Mouse (Mus musculus) stomach, embryonic 16.5 days (tissue): ENCODE measurements around the gene Nprl3. TPM values are rescaled to one million over a fixed set of nuclear protein-coding genes. Genes with fewer than 3 reads are reported as not detected.
"Not testable (repeated sequence)": the region's sequence is repeated elsewhere in the genome, so short reads cannot be mapped to it uniquely, and the experiment has no call there.

Source experiments
- ATAC-seq: fragments of 200-750 bp; cut with Nextera tagmentation; 2 replicates; pipeline ENCODE4 v1.8.0; 2017; ENCODE audit warnings: moderate number of reproducible peaks, moderate TSS enrichment; ENCODE audit not compliant: insufficient read depth, low FRiP score
- H3K27ac ChIP-seq: fragments of 300-500 bp; sonication (generic); 2 replicates; pipeline ENCODE4 v1.5.1; 2014; ENCODE audit warnings: low read length
- H3K27me3 ChIP-seq: fragments of 300-500 bp; sonication (generic); 2 replicates; pipeline ENCODE4 v1.6.1; 2014; ENCODE audit warnings: low read length, control low read depth, mixed read lengths; ENCODE audit not compliant: control insufficient read depth, insufficient read depth
- H3K36me3 ChIP-seq: fragments of 300-500 bp; sonication (generic); 2 replicates; pipeline ENCODE4 v1.6.1; 2014; ENCODE audit warnings: low read length; ENCODE audit not compliant: control insufficient read depth, insufficient read depth
- H3K4me1 ChIP-seq: fragments of 300-500 bp; sonication (generic); 2 replicates; pipeline ENCODE4 v1.6.1; 2014; ENCODE audit warnings: low read length, control low read depth, mixed read lengths; ENCODE audit not compliant: control insufficient read depth, insufficient read depth
- H3K4me2 ChIP-seq: fragments of 300-500 bp; sonication (generic); 2 replicates; pipeline ENCODE4 v1.6.1; 2014; ENCODE audit warnings: low read depth, low read length, mixed read lengths
- H3K4me3 ChIP-seq: fragments of 300-500 bp; sonication (generic); replicated peaks from 2 replicates; pipeline ENCODE4 v1.5.1; 2014; ENCODE audit warnings: mild to moderate bottlenecking, low read length
- H3K9ac ChIP-seq: fragments of 300-500 bp; sonication (generic); 2 replicates; pipeline ENCODE4 v1.6.1; 2014; ENCODE audit warnings: low read length
- H3K9me3 ChIP-seq: fragments of 300-500 bp; sonication (generic); replicated peaks from 2 replicates; pipeline ENCODE4 v1.6.1; 2016; ENCODE audit warnings: low read length, control low read depth; ENCODE audit not compliant: control insufficient read depth
- WGBS: fragments of 180-500 bp; shearing (Covaris S2); extraction: QIAGEN DNeasy Blood & Tissue Kit; methylation state at CpG from one replicate; pipeline ENCODE4 v1.1.7; 2014; 5-methylcytosine and 5-hydroxymethylcytosine counted together
- polyA plus RNA-seq: library from polyadenylated mRNA; unstranded; fragments of >200 nt; fragmentation: Nextera tagmentation; extraction: Ambion mirVana; gene quantifications from 2 replicates; pipeline ENCODE4 v1.2.1, GENCODE M21; 2015

Gene Nprl3
- polyA plus RNA-seq, 1 experiment from 2014 or later = 36.8 TPM

GRCm38 (mm10) chr11:32300279-32301267 lies 33.1 kb upstream of the Nprl3 start:
- Histone ChIP-seq H3K27me3 (0 out of 2 replicates have a peak, but pooled peaks cover 4% of the 10 kb centered on the region), H3K4me1 (no peaks in the 10 kb centered on the region), H3K36me3 (no peaks in the 10 kb centered on the region), H3K4me2 (peak overlapping the region; percentile 49), H3K27ac (no peak overlapping the region), H3K4me3 (no peak overlapping the region), H3K9me3 (no peaks in the 10 kb centered on the region), H3K9ac (no peak overlapping the region)
- ATAC-seq = no peak
- 53% methylated on average over 14 of the region's 17 CpGs for WGBS

- peak within 1 kb of the TSS; percentile 13; the same call in 1 of the 2 replicates for H3K4me3 ChIP-seq
- H3K27ac ChIP-seq, H3K9ac ChIP-seq, H3K4me1 ChIP-seq, H3K27me3 ChIP-seq, H3K9me3 ChIP-seq, H3K36me3 ChIP-seq: not testable (repeated sequence)
- peak within 1 kb of the TSS; percentile 49 for H3K4me2 ChIP-seq
- ATAC-seq = peak; percentile 49; the same call in 1 of the 2 replicates
- 4% methylated on average over 16 of the region's 16 CpGs for WGBS
Measured at GRCm38 (mm10) chr11:32299865-32300264, 32.4 kb upstream of the Nprl3 start, which contains the start of gene Hbq1a. Gene Hbq1a, plus strand, starts transcription at chr11:32300069.

GRCm38 (mm10) chr11:32298532-32298918 lies 31.0 kb upstream of the Nprl3 start:
- Histone ChIP-seq H3K36me3 (no peaks in the 10 kb centered on the region), H3K4me2 (no peak overlapping the region), H3K4me3 (no peak overlapping the region), H3K4me1 (no peaks in the 10 kb centered on the region), H3K9ac (no peak overlapping the region), H3K9me3 (no peaks in the 10 kb centered on the region), H3K27ac (no peak overlapping the region), H3K27me3 (0 out of 2 replicates have a peak, but pooled peaks cover 4% of the 10 kb centered on the region)
- 92% methylated on average over 2 of the region's 2 CpGs for whole genome bisulfite sequencing
- ATAC-seq = no peak

GRCm38 (mm10) chr11:32297866-32298531 lies 30.5 kb upstream of the Nprl3 start:
- Histone ChIP-seq H3K9ac (no peak overlapping the region), H3K36me3 (no peaks in the 10 kb centered on the region), H3K4me3 (no peak overlapping the region), H3K9me3 (no peaks in the 10 kb centered on the region), H3K4me1 (no peaks in the 10 kb centered on the region), H3K27ac (no peak overlapping the region), H3K4me2 (no peak overlapping the region), H3K27me3 (0 out of 2 replicates have a peak, but pooled peaks cover 4% of the 10 kb centered on the region)
- WGBS = 88% methylated on average over 1 of the region's 1 CpGs
- ATAC-seq = no peak

- ATAC-seq, H3K27ac ChIP-seq, H3K9ac ChIP-seq, H3K4me1 ChIP-seq, H3K9me3 ChIP-seq, H3K4me3 ChIP-seq, H3K27me3 ChIP-seq, H3K4me2 ChIP-seq, H3K36me3 ChIP-seq: not testable (repeated sequence)
- whole genome bisulfite sequencing = 27% methylated on average over 2 of the region's 2 CpGs
Measured at GRCm38 (mm10) chr11:32297417-32297816, 29.9 kb upstream of the Nprl3 start.

GRCm38 (mm10) chr11:32296203-32296602 lies 28.7 kb upstream of the Nprl3 start, which contains the start of gene Hba-a2:
Gene Hba-a2, plus strand, starts transcription at chr11:32296489.
- no CpG with 5 or more reads among the region's 4 CpGs for WGBS

GRCm38 (mm10) chr11:32293479-32293878 lies 26.0 kb upstream of the Nprl3 start:
- H3K27ac ChIP-seq, H3K36me3 ChIP-seq, H3K9me3 ChIP-seq, H3K4me1 ChIP-seq, ATAC-seq, H3K9ac ChIP-seq, H3K27me3 ChIP-seq, H3K4me2 ChIP-seq, H3K4me3 ChIP-seq: not testable (repeated sequence)
- WGBS = 40% methylated on average over 3 of the region's 3 CpGs

More at GRCm38 (mm10) chr11:32296203-32296602, 28.7 kb upstream of the Nprl3 start, which contains the start of gene Hba-a2:
- ATAC-seq = peak; percentile 67
- not testable (repeated sequence) for H3K4me2 ChIP-seq, H3K4me3 ChIP-seq, H3K9ac ChIP-seq, H3K36me3 ChIP-seq, H3K4me1 ChIP-seq, H3K9me3 ChIP-seq, H3K27me3 ChIP-seq, H3K27ac ChIP-seq

- not testable (repeated sequence) for H3K36me3 ChIP-seq, H3K9me3 ChIP-seq, H3K4me1 ChIP-seq, H3K27me3 ChIP-seq, ATAC-seq, H3K27ac ChIP-seq, H3K4me2 ChIP-seq, H3K9ac ChIP-seq, H3K4me3 ChIP-seq
- WGBS = 82% methylated on average over 4 of the region's 4 CpGs
Measured at GRCm38 (mm10) chr11:32292819-32293218, 25.3 kb upstream of the Nprl3 start.

GRCm38 (mm10) chr11:32287493-32287825 lies 20.0 kb upstream of the Nprl3 start:
- 0 out of 2 replicates have a peak, but pooled peaks cover 4% of the 10 kb centered on the region for H3K27me3 ChIP-seq
- H3K9ac ChIP-seq = no peak overlapping the region
- 63% methylated on average over 9 of the region's 9 CpGs for WGBS
- no peaks in the 10 kb centered on the region for H3K4me1 ChIP-seq
- ATAC-seq = no peak
- H3K4me2 ChIP-seq = no peak overlapping the region
- no peaks in the 10 kb centered on the region for H3K9me3 ChIP-seq
- H3K36me3 ChIP-seq = no peaks in the 10 kb centered on the region
- H3K4me3 ChIP-seq = no peak overlapping the region
- no peak overlapping the region for H3K27ac ChIP-seq
